Mouse (Mus musculus): Measurements from ENCODE around the gene Idua. TPM values are rescaled to one million over a fixed set of nuclear protein-coding genes. Genes with fewer than 3 reads are reported as not detected.

Idua gene
- total and polyA plus RNA-seq, 3 experiments = 1.5 to 9.5 TPM; not detected in 1

DNA sequence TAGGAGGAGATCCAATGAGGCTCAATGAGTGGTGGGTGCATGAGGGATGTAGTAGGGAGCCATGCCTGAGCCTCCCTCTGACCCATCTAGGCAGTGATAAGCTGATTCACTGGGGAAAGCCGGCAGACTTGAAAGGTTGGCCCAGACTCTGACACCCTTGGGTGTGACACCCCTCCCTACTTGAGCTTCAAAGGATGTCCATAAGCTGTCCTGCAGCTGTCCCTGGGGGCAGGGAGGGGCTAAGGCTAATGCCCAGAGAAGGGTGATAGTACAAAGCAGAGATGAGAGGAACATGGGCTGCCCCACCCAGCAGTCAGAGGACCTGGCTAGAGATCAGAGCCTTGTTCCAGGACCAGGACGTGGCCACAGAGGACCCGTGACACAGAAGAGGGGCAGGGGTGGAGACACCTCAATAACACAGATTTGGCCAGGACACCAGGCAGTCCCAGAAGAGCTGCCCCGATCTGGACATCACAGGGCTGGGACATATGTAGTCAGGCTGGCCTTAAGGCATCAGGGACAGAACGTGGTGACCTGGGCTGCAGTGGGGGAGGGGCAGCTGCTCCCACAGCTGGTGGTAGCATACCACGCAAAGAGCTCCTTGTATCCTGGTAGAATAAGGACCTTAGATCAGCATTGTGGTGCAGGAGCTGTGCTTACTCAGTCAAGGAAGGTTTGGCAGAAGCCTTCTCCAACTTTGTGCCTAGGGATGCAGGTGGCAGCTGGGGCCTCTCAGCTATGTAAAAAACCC is 49.0 kb downstream of the Idua start:
- H3K9me3 ChIP-seq (replicated peaks; ENCODE audit: insufficient read depth, low read length) = no peaks in the 10 kb centered on the region
- no peak overlapping the region for H3K4me3 ChIP-seq (ENCODE audit: control insufficient read depth in 1 of 2, insufficient read depth in 1 of 2, low read depth in 2 of 2, low read length in 2 of 2)
- H3K79me2 ChIP-seq (ENCODE audit: control insufficient read depth, insufficient read depth, low read length, poor library complexity) = no peaks in the 10 kb centered on the region
- DNase-seq (ENCODE audit: low read depth, low spot score) = no peak
- no peak overlapping the region for H3K9ac ChIP-seq (ENCODE audit: control insufficient read depth, low read depth, low read length, poor library complexity, severe bottlenecking)
- H3K27ac ChIP-seq (ENCODE audit: control insufficient read depth, low read depth, low read length) = no peak overlapping the region
- H3K36me3 ChIP-seq (ENCODE audit: control insufficient read depth in 1 of 2, insufficient read depth in 2 of 2, low read length in 2 of 2) = no peaks in the 10 kb centered on the region; a peak in 1 of 4 replicates
- no peaks in the 10 kb centered on the region for H3K4me1 ChIP-seq (ENCODE audit: control insufficient read depth in 1 of 2, insufficient read depth in 2 of 2, low read length in 2 of 2)
- H3K27me3 ChIP-seq (ENCODE audit: control insufficient read depth in 1 of 2, insufficient read depth in 2 of 2, low read length in 2 of 2) = no peaks in the 10 kb centered on the region
- TF ChIP-seq ETS1 (IDR thresholded peaks at IDR 0.05; ENCODE audit: low read depth, low read length) (no peak), TBP (IDR thresholded peaks at IDR 0.05; ENCODE audit: low read depth, low read length) (no peak), MYB (IDR thresholded peaks at IDR 0.05; ENCODE audit: low read depth, low read length) (no peak), CHD2 (IDR thresholded peaks at IDR 0.05; ENCODE audit: low read length) (no peak), MEF2A (IDR thresholded peaks at IDR 0.05; ENCODE audit: extremely low read depth, insufficient replicate concordance, low read depth, low read length, poor library complexity, severe bottlenecking) (no peak), TCF12 (IDR thresholded peaks at IDR 0.05; ENCODE audit: low read depth, low read length) (no peak), E2F4 (IDR thresholded peaks at IDR 0.05; ENCODE audit: borderline replicate concordance, low read depth, low read length) (no peak), ELF1 (IDR thresholded peaks at IDR 0.05; ENCODE audit: low read depth, low read length) (no peak), SIN3A (IDR thresholded peaks at IDR 0.05; ENCODE audit: low read length) (no peak), MYC (IDR thresholded peaks at IDR 0.05; ENCODE audit: low read depth, low read length) (no peak), MAZ (IDR thresholded peaks at IDR 0.05; ENCODE audit: low read depth, low read length) (no peak), SMC3 (IDR thresholded peaks at IDR 0.05; ENCODE audit: low read depth, low read length) (no peak), JUND (IDR thresholded peaks at IDR 0.05; ENCODE audit: low read depth, low read length) (no peak), MAX (IDR thresholded peaks at IDR 0.05; ENCODE audit: low read length) (no peak), EP300 (IDR thresholded peaks at IDR 0.05; ENCODE audit: low read depth in 1 of 2, low read length in 2 of 2) (no peak)

DNA sequence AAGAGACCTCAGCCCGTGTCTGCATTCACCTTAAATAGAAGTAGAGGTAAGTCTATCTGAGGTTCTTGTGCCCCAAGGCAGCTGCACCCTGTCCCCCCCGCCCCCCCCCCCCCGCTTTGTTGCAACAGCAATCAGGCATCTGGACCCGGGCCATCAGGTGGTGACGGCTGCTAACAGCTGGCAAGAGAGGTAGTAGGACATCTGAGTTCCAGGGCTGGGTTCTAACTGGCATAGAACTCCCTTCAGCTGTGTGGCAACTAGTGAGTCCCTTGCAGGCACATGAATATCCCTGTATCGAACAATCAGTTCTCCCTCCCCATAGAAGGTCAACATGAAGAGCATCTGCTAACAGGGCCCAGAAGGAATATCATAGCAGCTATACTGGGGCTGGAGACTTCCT is 51.8 kb downstream of the Idua start:
- Histone ChIP-seq H3K9ac (ENCODE audit: control insufficient read depth, low read depth, low read length, poor library complexity, severe bottlenecking) (no peak overlapping the region), H3K4me3 (ENCODE audit: control insufficient read depth in 1 of 2, insufficient read depth in 1 of 2, low read depth in 2 of 2, low read length in 2 of 2) (no peak overlapping the region), H3K27ac (ENCODE audit: control insufficient read depth, low read depth, low read length) (no peak overlapping the region), H3K36me3 (ENCODE audit: control insufficient read depth in 1 of 2, insufficient read depth in 2 of 2, low read length in 2 of 2) (no peaks in the 10 kb centered on the region), H3K79me2 (ENCODE audit: control insufficient read depth, insufficient read depth, low read length, poor library complexity) (no peaks in the 10 kb centered on the region), H3K27me3 (ENCODE audit: control insufficient read depth in 1 of 2, insufficient read depth in 2 of 2, low read length in 2 of 2) (no peaks in the 10 kb centered on the region), H3K9me3 (replicated peaks; ENCODE audit: insufficient read depth, low read length) (no peaks in the 10 kb centered on the region), H3K4me1 (ENCODE audit: control insufficient read depth in 1 of 2, insufficient read depth in 2 of 2, low read length in 2 of 2) (no peaks in the 10 kb centered on the region)
- TF ChIP-seq CHD1 (IDR thresholded peaks at IDR 0.05; ENCODE audit: low read depth, low read length) = no peak
- no peak for TF ChIP-seq ZNF384 (IDR thresholded peaks at IDR 0.05; ENCODE audit: low read depth, low read length)
- no peak for TF ChIP-seq KAT2A (conservative IDR thresholded peaks at IDR 0.05; ENCODE audit: low read depth, low read length)
- no peak for TF ChIP-seq SIN3A (IDR thresholded peaks at IDR 0.05; ENCODE audit: low read length)
- TF ChIP-seq JUND (IDR thresholded peaks at IDR 0.05; ENCODE audit: low read depth, low read length) = no peak
- TF ChIP-seq ETS1 (IDR thresholded peaks at IDR 0.05; ENCODE audit: low read depth, low read length) = no peak
- no peak for TF ChIP-seq ELF1 (IDR thresholded peaks at IDR 0.05; ENCODE audit: low read depth, low read length)
- TF ChIP-seq MAZ (IDR thresholded peaks at IDR 0.05; ENCODE audit: low read depth, low read length) = no peak
- no peak for TF ChIP-seq USF1 (IDR thresholded peaks at IDR 0.05; ENCODE audit: low read depth, low read length)
- TF ChIP-seq RCOR1 (IDR thresholded peaks at IDR 0.05; ENCODE audit: low read depth, low read length) = no peak
- TF ChIP-seq SMC3 (IDR thresholded peaks at IDR 0.05; ENCODE audit: low read depth, low read length) = no peak
- TF ChIP-seq TCF12 (IDR thresholded peaks at IDR 0.05; ENCODE audit: low read depth, low read length) = no peak
- no peak for TF ChIP-seq UBTF (IDR thresholded peaks at IDR 0.05; ENCODE audit: borderline replicate concordance, insufficient read depth, low read depth, low read length)
- no peak for DNase-seq (ENCODE audit: low read depth, low spot score)

Data from MEL (cell line).